Mouse (Mus musculus): Measurements from ENCODE around the gene Adprhl1. TPM values are rescaled to one million over a fixed set of nuclear protein-coding genes. Genes with fewer than 3 reads are reported as not detected.

Gene Adprhl1
- polyA plus RNA-seq, 1 experiment, result 0.29 TPM

GRCm38 (mm10) chr8:13228923-13229610, 24.9 kb downstream of the Adprhl1 start:
- no peak for DNase-seq (ENCODE audit: low read depth)
- TF ChIP-seq CTCF (IDR thresholded peaks at IDR 0.05; ENCODE audit: borderline replicate concordance, extremely low read depth, insufficient read depth, insufficient read length), result no peak
- no peak for TF ChIP-seq POLR2A (IDR thresholded peaks at IDR 0.05; ENCODE audit: borderline replicate concordance, extremely low read depth, insufficient read depth, insufficient read length, poor library complexity, severe bottlenecking)

DNA sequence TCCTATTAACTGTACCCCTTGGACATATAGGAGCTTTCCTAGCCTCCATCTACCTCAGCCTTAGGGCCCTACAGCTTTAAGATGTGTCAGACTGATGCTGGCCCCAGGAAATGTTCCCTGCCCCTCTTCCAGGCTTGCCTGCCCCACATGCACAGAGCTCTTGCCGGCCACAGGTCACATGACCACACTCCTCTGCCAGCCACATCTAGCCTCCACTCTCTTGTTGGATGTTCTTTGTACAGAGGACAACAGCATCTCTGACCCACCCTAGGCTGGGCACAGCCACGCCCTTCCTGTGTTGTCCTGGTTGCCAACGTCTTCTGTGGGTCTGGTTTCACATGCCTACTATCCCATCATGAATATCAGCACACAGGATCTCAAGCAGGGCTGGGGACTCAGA, 26.8 kb downstream of the Adprhl1 start:
- no peak for TF ChIP-seq CTCF (IDR thresholded peaks at IDR 0.05; ENCODE audit: borderline replicate concordance, extremely low read depth, insufficient read depth, insufficient read length)
- no peak for TF ChIP-seq POLR2A (IDR thresholded peaks at IDR 0.05; ENCODE audit: borderline replicate concordance, extremely low read depth, insufficient read depth, insufficient read length, poor library complexity, severe bottlenecking)
- no peak for DNase-seq (ENCODE audit: low read depth)

DNA sequence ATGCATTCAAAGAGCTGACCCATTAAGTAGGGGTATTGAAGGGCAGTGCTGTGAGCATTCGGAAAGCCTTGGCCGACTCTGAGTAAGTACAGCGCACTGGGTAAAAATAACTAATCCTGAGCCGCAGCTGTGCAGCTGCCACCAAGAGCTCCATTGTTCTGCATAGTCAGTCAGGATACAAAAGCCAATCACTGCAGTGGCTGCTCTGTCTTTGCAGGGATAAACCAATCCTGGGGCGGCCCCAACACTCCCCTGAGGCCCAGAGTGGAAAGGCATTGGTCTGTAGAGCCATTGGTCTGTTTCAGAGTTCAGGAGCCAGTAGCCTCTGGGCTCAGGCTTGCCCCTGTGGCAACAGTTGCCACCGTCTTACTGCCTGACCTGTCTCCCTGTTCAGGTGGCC, 27.7 kb downstream of the Adprhl1 start:
- no peak for TF ChIP-seq CTCF (IDR thresholded peaks at IDR 0.05; ENCODE audit: borderline replicate concordance, extremely low read depth, insufficient read depth, insufficient read length)
- no peak for TF ChIP-seq POLR2A (IDR thresholded peaks at IDR 0.05; ENCODE audit: borderline replicate concordance, extremely low read depth, insufficient read depth, insufficient read length, poor library complexity, severe bottlenecking)
- DNase-seq (ENCODE audit: low read depth), result peak; percentile 70

- no peak for DNase-seq (ENCODE audit: low read depth)
- TF ChIP-seq CTCF (IDR thresholded peaks at IDR 0.05; ENCODE audit: borderline replicate concordance, extremely low read depth, insufficient read depth, insufficient read length) (no peak), POLR2A (IDR thresholded peaks at IDR 0.05; ENCODE audit: borderline replicate concordance, extremely low read depth, insufficient read depth, insufficient read length, poor library complexity, severe bottlenecking) (no peak)
Measured at GRCm38 (mm10) chr8:13224426-13224825, 29.5 kb downstream of the Adprhl1 start.

DNA sequence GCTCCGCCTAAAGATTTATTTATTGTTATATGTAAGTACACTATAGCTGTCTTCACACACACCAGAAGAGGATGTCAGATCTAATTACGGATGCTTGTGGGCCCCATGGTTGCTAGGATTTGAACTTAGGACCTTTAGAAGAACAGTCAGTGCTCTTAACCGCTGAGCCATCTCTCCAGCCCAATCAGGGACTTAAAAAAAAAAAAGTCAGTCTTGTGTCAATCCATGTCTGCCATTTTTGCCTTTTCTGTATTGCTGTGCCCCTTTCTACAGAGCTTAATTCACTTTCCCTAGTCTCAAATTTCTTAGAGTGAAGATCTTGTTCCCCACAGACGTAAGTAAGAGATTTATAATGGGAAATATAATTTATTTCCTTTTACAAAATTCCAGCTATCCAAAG, 35.5 kb downstream of the Adprhl1 start:
- DNase-seq (ENCODE audit: low read depth), result no peak
- TF ChIP-seq CTCF (IDR thresholded peaks at IDR 0.05; ENCODE audit: borderline replicate concordance, extremely low read depth, insufficient read depth, insufficient read length) (no peak), POLR2A (IDR thresholded peaks at IDR 0.05; ENCODE audit: borderline replicate concordance, extremely low read depth, insufficient read depth, insufficient read length, poor library complexity, severe bottlenecking) (no peak)

GRCm38 (mm10) chr8:13217986-13218385, 36.0 kb downstream of the Adprhl1 start:
- TF ChIP-seq POLR2A (IDR thresholded peaks at IDR 0.05; ENCODE audit: borderline replicate concordance, extremely low read depth, insufficient read depth, insufficient read length, poor library complexity, severe bottlenecking), result no peak
- no peak for TF ChIP-seq CTCF (IDR thresholded peaks at IDR 0.05; ENCODE audit: borderline replicate concordance, extremely low read depth, insufficient read depth, insufficient read length)
- no peak for DNase-seq (ENCODE audit: low read depth)

GRCm38 (mm10) chr8:13217093-13217492, 36.9 kb downstream of the Adprhl1 start:
- DNase-seq (ENCODE audit: low read depth), result no peak
- TF ChIP-seq CTCF (IDR thresholded peaks at IDR 0.05; ENCODE audit: borderline replicate concordance, extremely low read depth, insufficient read depth, insufficient read length) (no peak), POLR2A (IDR thresholded peaks at IDR 0.05; ENCODE audit: borderline replicate concordance, extremely low read depth, insufficient read depth, insufficient read length, poor library complexity, severe bottlenecking) (no peak)

DNA sequence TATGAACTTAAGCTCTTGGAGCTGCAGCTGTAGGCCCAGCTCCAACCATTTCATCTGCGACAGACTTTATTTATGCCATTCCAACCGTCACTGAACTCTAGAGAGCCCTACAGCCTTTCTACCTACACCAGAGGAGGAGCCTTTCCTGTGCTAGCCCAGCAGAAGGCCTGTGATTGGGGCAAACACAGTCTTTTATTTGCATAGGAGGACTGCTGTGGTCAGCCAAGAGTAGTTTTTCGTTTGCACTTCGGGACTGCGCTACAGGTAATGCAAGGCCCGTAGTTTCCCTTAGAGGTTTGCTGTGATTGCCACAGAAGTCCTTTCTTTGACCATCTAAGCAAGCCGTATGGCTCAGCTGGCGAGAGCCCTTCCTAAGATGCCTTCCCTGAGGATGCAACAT, 37.6 kb downstream of the Adprhl1 start:
- no peak for TF ChIP-seq CTCF (IDR thresholded peaks at IDR 0.05; ENCODE audit: borderline replicate concordance, extremely low read depth, insufficient read depth, insufficient read length)
- TF ChIP-seq POLR2A (IDR thresholded peaks at IDR 0.05; ENCODE audit: borderline replicate concordance, extremely low read depth, insufficient read depth, insufficient read length, poor library complexity, severe bottlenecking), result no peak
- no peak for DNase-seq (ENCODE audit: low read depth)

GRCm38 (mm10) chr8:13213479-13214268, 40.3 kb downstream of the Adprhl1 start:
- TF ChIP-seq CTCF (IDR thresholded peaks at IDR 0.05; ENCODE audit: borderline replicate concordance, extremely low read depth, insufficient read depth, insufficient read length) (peak; percentile 86), POLR2A (IDR thresholded peaks at IDR 0.05; ENCODE audit: borderline replicate concordance, extremely low read depth, insufficient read depth, insufficient read length, poor library complexity, severe bottlenecking) (no peak)

DNA sequence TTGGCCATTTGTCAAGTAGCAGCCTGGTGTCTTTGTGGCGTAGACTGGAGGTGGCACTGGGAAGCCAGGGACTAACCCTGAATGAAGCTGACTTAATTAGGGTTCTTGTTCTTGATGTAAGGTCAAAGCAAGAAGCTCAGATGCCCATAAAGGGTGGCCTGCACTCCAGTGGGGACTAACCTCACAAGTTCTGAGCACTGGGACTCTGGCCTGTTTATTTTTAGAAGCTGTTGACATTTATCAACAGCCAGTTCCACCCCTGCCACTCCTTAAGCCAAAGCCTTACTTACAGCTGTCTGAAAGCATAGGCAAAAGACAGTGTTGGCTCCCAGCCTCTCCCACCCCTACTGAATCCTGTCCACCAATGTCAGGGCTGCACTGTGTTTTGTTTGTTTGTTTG, 44.2 kb downstream of the Adprhl1 start:
- DNase-seq (ENCODE audit: low read depth), result no peak
- no peak for TF ChIP-seq CTCF (IDR thresholded peaks at IDR 0.05; ENCODE audit: borderline replicate concordance, extremely low read depth, insufficient read depth, insufficient read length)
- TF ChIP-seq POLR2A (IDR thresholded peaks at IDR 0.05; ENCODE audit: borderline replicate concordance, extremely low read depth, insufficient read depth, insufficient read length, poor library complexity, severe bottlenecking), result no peak

More at GRCm38 (mm10) chr8:13213479-13214268, 40.3 kb downstream of the Adprhl1 start:
- DNase-seq (ENCODE audit: low read depth), result peak; percentile 91

DNA sequence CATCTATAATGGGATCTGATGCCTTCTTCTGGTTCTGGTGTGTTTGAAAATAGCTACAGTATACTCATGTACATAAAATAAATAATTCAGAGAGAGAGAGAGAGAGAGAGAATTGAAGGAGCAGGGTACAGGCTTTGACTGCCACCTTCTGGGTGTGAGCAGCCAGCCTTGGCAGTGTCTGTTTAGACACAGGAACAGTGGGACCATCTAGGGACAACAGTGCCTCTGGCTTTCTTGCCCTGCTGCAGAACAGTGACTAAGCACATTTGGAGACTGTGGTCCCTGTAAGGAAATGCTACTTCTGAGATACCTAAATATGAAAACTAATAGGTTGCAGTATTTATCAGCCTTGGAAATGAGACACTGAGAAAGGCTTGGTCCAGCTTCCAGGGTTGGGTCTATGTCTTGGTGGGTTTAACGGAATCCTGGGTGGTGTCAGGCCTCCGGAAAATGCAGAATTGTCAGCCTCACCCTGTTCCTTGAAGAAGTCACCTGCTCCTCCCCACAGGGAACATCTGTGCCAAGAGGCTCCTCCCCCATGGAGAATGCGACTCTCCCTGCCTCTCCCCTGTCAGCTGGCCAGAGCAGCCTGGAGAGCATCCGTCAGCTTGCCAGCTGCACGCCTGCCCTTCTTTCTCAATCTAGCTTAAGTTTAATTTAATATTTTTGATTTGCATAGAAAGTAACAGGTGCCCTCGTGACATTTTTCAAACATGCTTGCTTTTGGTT, 45.2 kb downstream of the Adprhl1 start:
- DNase-seq (ENCODE audit: low read depth), result no peak
- no peak for TF ChIP-seq POLR2A (IDR thresholded peaks at IDR 0.05; ENCODE audit: borderline replicate concordance, extremely low read depth, insufficient read depth, insufficient read length, poor library complexity, severe bottlenecking)
- TF ChIP-seq CTCF (IDR thresholded peaks at IDR 0.05; ENCODE audit: borderline replicate concordance, extremely low read depth, insufficient read depth, insufficient read length), result no peak; the same call in 1 of the 2 replicates
